Mouse (Mus musculus) MEL (cell line): Measurements from ENCODE around the gene Cfap157. TPM values are rescaled to one million over a fixed set of nuclear protein-coding genes. Genes with fewer than 3 reads are reported as not detected.
A peak's percentile ranks its signal among the peaks of the same experiment; 100 is the strongest.

Experiments used
- DNase-seq: peaks from one replicate; pipeline ENCODE4 v3.0.0; 2011; ENCODE audit warnings: low read depth, low spot score
- H3K27ac ChIP-seq: 2 replicates; pipeline ENCODE4 v1.5.1; 2012; ENCODE audit warnings: low read depth, mild to moderate bottlenecking, control low read depth, low read length, moderate library complexity; ENCODE audit not compliant: control insufficient read depth
- H3K27me3 ChIP-seq, 2 experiments: fragments of 150-350 bp in 1 of 2; sonication (generic) in 1 of 2; 2 replicates each; pipeline ENCODE4 v1.6.1; 2012; ENCODE audit warnings: low read length in 2 of 2, mild to moderate bottlenecking in 2 of 2, improper control_type of control experiment in 1 of 2, moderate library complexity in 1 of 2; ENCODE audit not compliant: insufficient read depth in 2 of 2, control insufficient read depth in 1 of 2
- H3K36me3 ChIP-seq, 2 experiments: 2 replicates each; pipeline ENCODE4 v1.6.1; 2012 to 2014; ENCODE audit warnings: low read length in 2 of 2, improper control_type of control experiment in 1 of 2, inconsistent platforms in 1 of 2, mild to moderate bottlenecking in 1 of 2; ENCODE audit not compliant: insufficient read depth in 2 of 2, control insufficient read depth in 1 of 2
- H3K4me1 ChIP-seq, 2 experiments: fragments of 150-350 bp in 1 of 2; sonication (generic) in 1 of 2; 2 replicates each; pipeline ENCODE4 v1.6.1; 2012; ENCODE audit warnings: low read length in 2 of 2, improper control_type of control experiment in 1 of 2, mild to moderate bottlenecking in 1 of 2; ENCODE audit not compliant: insufficient read depth in 2 of 2, control insufficient read depth in 1 of 2
- H3K4me3 ChIP-seq, 2 experiments: fragments of 150-350 bp in 1 of 2; sonication (generic) in 1 of 2; 2 replicates each; pipeline ENCODE4 v1.5.1; 2012; ENCODE audit warnings: low read depth in 2 of 2, low read length in 2 of 2, mild to moderate bottlenecking in 2 of 2, moderate library complexity in 2 of 2, control low read depth in 1 of 2, improper control_type of control experiment in 1 of 2; ENCODE audit not compliant: control insufficient read depth in 1 of 2, insufficient read depth in 1 of 2
- H3K79me2 ChIP-seq: 2 replicates; pipeline ENCODE4 v1.6.1; 2012; ENCODE audit warnings: mild to moderate bottlenecking, low read length, moderate library complexity; ENCODE audit not compliant: control insufficient read depth, poor library complexity, insufficient read depth
- H3K9ac ChIP-seq: 2 replicates; pipeline ENCODE4 v1.6.1; 2012; ENCODE audit warnings: low read depth, mild to moderate bottlenecking, control low read depth, low read length, moderate library complexity; ENCODE audit not compliant: control insufficient read depth, poor library complexity, severe bottlenecking
- H3K9me3 ChIP-seq: fragments of 150-350 bp; sonication (generic); replicated peaks from 2 replicates; pipeline ENCODE4 v1.6.1; 2012; ENCODE audit warnings: mild to moderate bottlenecking, low read length, improper control_type of control experiment, moderate library complexity; ENCODE audit not compliant: insufficient read depth
- CHD2 ChIP-seq: IDR thresholded peaks from 2 replicates; pipeline ENCODE4 v1.6.1; 2011; ENCODE audit warnings: low read length, improper control_type of control experiment
- CTCF ChIP-seq, 3 experiments: IDR thresholded peaks in 2 of 3; conservative IDR thresholded peaks in 1 of 3; 2 replicates each; pipeline ENCODE4 v1.5.1; 2011 to 2012; ENCODE audit warnings: low read length in 3 of 3, low read depth in 2 of 3, mild to moderate bottlenecking in 2 of 3, improper control_type of control experiment in 1 of 3, inconsistent platforms in 1 of 3, mixed read lengths in 1 of 3, moderate library complexity in 1 of 3; ENCODE audit not compliant: control insufficient read depth in 1 of 3, insufficient read depth in 1 of 3, poor library complexity in 1 of 3, severe bottlenecking in 1 of 3
- E2F4 ChIP-seq: IDR thresholded peaks from 2 replicates; pipeline ENCODE4 v1.6.1; 2011; ENCODE audit warnings: low read depth, low read length, improper control_type of control experiment, borderline replicate concordance
- ELF1 ChIP-seq: IDR thresholded peaks from 2 replicates; pipeline ENCODE4 v1.6.1; 2014; ENCODE audit warnings: low read depth, mild to moderate bottlenecking, inconsistent platforms, low read length, improper control_type of control experiment, moderate library complexity
- EP300 ChIP-seq, 2 experiments: IDR thresholded peaks; 2 replicates each; pipeline ENCODE4 v1.6.1; 2011; ENCODE audit warnings: improper control_type of control experiment in 2 of 2, low read length in 2 of 2, low read depth in 1 of 2, mild to moderate bottlenecking in 1 of 2
- ETS1 ChIP-seq: IDR thresholded peaks from 2 replicates; pipeline ENCODE4 v1.6.1; 2012; ENCODE audit warnings: low read depth, mild to moderate bottlenecking, inconsistent platforms, low read length, improper control_type of control experiment, moderate library complexity
- GATA1 ChIP-seq: IDR thresholded peaks from 2 replicates; pipeline ENCODE4 v1.6.1; 2011; ENCODE audit warnings: low read depth, low read length, improper control_type of control experiment
- JUND ChIP-seq: IDR thresholded peaks from 2 replicates; pipeline ENCODE4 v1.6.1; 2011; ENCODE audit warnings: low read depth, mild to moderate bottlenecking, improper control_type of control experiment, low read length
- KAT2A ChIP-seq: conservative IDR thresholded peaks from 2 replicates; pipeline ENCODE4 v1.6.1; 2012; ENCODE audit warnings: low read depth, low read length, improper control_type of control experiment, inconsistent platforms
- MAFK ChIP-seq: IDR thresholded peaks from 2 replicates; pipeline ENCODE4 v1.6.1; 2011; ENCODE audit warnings: low read depth, mild to moderate bottlenecking, low read length, improper control_type of control experiment, borderline replicate concordance
- MAX ChIP-seq: IDR thresholded peaks from 2 replicates; pipeline ENCODE4 v1.6.1; 2011; ENCODE audit warnings: low read length, improper control_type of control experiment
- MAZ ChIP-seq: IDR thresholded peaks from 2 replicates; pipeline ENCODE4 v1.6.1; 2012; ENCODE audit warnings: low read depth, mild to moderate bottlenecking, inconsistent platforms, low read length, improper control_type of control experiment
- MYB ChIP-seq: IDR thresholded peaks from 2 replicates; pipeline ENCODE4 v1.6.1; 2011; ENCODE audit warnings: mild to moderate bottlenecking, low read depth, low read length, improper control_type of control experiment
- MYC ChIP-seq: IDR thresholded peaks from 2 replicates; pipeline ENCODE4 v1.6.1; 2011; ENCODE audit warnings: low read depth, mild to moderate bottlenecking, low read length, improper control_type of control experiment, moderate library complexity
- NELFE ChIP-seq: IDR thresholded peaks from 2 replicates; pipeline ENCODE4 v1.6.1; 2011; ENCODE audit warnings: low read depth, low read length, improper control_type of control experiment
- NRF1 ChIP-seq: IDR thresholded peaks from 2 replicates; pipeline ENCODE4 v1.6.1; 2014; ENCODE audit warnings: low read depth, mild to moderate bottlenecking, inconsistent platforms, low read length, improper control_type of control experiment, moderate library complexity; ENCODE audit not compliant: poor library complexity, insufficient read depth, severe bottlenecking
- POLR2A ChIP-seq, 2 experiments: IDR thresholded peaks; 2 replicates each; pipeline ENCODE4 v1.6.1; 2011 to 2012; ENCODE audit warnings: low read length in 2 of 2, mild to moderate bottlenecking in 2 of 2, control low read depth in 1 of 2, improper control_type of control experiment in 1 of 2, low read depth in 1 of 2, moderate library complexity in 1 of 2; ENCODE audit not compliant: control insufficient read depth in 1 of 2, insufficient read depth in 1 of 2, poor library complexity in 1 of 2
- POLR2AphosphoS2 ChIP-seq: IDR thresholded peaks from 2 replicates; pipeline ENCODE4 v1.6.1; 2011; ENCODE audit warnings: low read length, improper control_type of control experiment
- POLR2AphosphoS5 ChIP-seq: IDR thresholded peaks from 2 replicates; pipeline ENCODE4 v1.6.1; 2012; ENCODE audit warnings: low read depth, borderline replicate concordance, mild to moderate bottlenecking, inconsistent platforms, low read length, moderate library complexity, mixed read lengths
- RAD21 ChIP-seq: IDR thresholded peaks from 2 replicates; pipeline ENCODE4 v1.6.1; 2011; ENCODE audit warnings: mild to moderate bottlenecking, low read depth, low read length, improper control_type of control experiment
- RCOR1 ChIP-seq: IDR thresholded peaks from 2 replicates; pipeline ENCODE4 v1.6.1; 2012; ENCODE audit warnings: low read depth, mild to moderate bottlenecking, inconsistent platforms, low read length, improper control_type of control experiment
- SMC3 ChIP-seq: IDR thresholded peaks from 2 replicates; pipeline ENCODE4 v1.6.1; 2011; ENCODE audit warnings: low read depth, low read length, improper control_type of control experiment
- TBP ChIP-seq: IDR thresholded peaks from 2 replicates; pipeline ENCODE4 v1.8.0; 2011; ENCODE audit warnings: low read depth, low read length, improper control_type of control experiment
- TCF12 ChIP-seq: IDR thresholded peaks from 2 replicates; pipeline ENCODE4 v1.6.1; 2014; ENCODE audit warnings: low read depth, mild to moderate bottlenecking, inconsistent platforms, low read length, improper control_type of control experiment, moderate library complexity
- UBTF ChIP-seq: IDR thresholded peaks from 2 replicates; pipeline ENCODE4 v1.6.1; 2012; ENCODE audit warnings: low read depth, mild to moderate bottlenecking, inconsistent platforms, low read length, improper control_type of control experiment, moderate library complexity, borderline replicate concordance; ENCODE audit not compliant: insufficient read depth
- USF2 ChIP-seq, 2 experiments: IDR thresholded peaks; 2 replicates each; pipeline ENCODE4 v1.6.1; 2011 to 2012; ENCODE audit warnings: improper control_type of control experiment in 2 of 2, low read length in 2 of 2, borderline replicate concordance in 1 of 2, inconsistent platforms in 1 of 2, low read depth in 1 of 2, mild to moderate bottlenecking in 1 of 2; ENCODE audit not compliant: insufficient read depth in 1 of 2
- ZC3H11A ChIP-seq: IDR thresholded peaks from 2 replicates; pipeline ENCODE4 v1.6.1; 2012; ENCODE audit warnings: low read depth, mild to moderate bottlenecking, inconsistent platforms, low read length, improper control_type of control experiment
- polyA plus RNA-seq, 2 experiments: library from polyadenylated mRNA; stranded (reverse) in 1 of 2; unstranded in 1 of 2; fragments of >175 nt in 1 of 2; fragments of >200 nt in 1 of 2; gene quantifications; 2 replicates each; pipeline versions ENCODE4 v1.2.1 to v1.2.4; 2012; ENCODE audit warnings: low replicate concordance in 2 of 2, low read depth in 1 of 2; ENCODE audit not compliant: insufficient read length in 2 of 2, insufficient read depth in 1 of 2, missing spikeins in 1 of 2
- total RNA-seq: library from RNA; depleted of rRNA; stranded (reverse); fragments of 300-350 nt; gene quantifications from 2 replicates; pipeline ENCODE4 v1.2.3, GENCODE M21; 2012

Cfap157 gene
- total and polyA plus RNA-seq, 3 experiments: 0.12 to 2.3 TPM; not detected in 1

GRCm38 (mm10) chr2:32821041-32821802 lies 37.0 kb upstream of the Cfap157 start:
- Histone ChIP-seq H3K79me2 (no peaks in the 10 kb centered on the region), H3K4me3 (no peak overlapping the region)

GRCm38 (mm10) chr2:32818208-32818607 lies 34.0 kb upstream of the Cfap157 start:
- no peaks in the 10 kb centered on the region for H3K4me1 ChIP-seq
- no peaks in the 10 kb centered on the region for H3K79me2 ChIP-seq
- H3K4me3 ChIP-seq: no peak overlapping the region
- TF ChIP-seq POLR2A (IDR thresholded peaks at IDR 0.05; ENCODE audit: control insufficient read depth in 1 of 2, insufficient read depth in 1 of 2, low read depth in 1 of 2, low read length in 2 of 2, poor library complexity in 1 of 2) (no peak), TCF12 (no peak), ELF1 (no peak), RAD21 (no peak)
- TF ChIP-seq, all 39 proteins: peak for 0
- no peak for DNase-seq
- Histone ChIP-seq H3K9me3 (no peaks in the 10 kb centered on the region), H3K27ac (no peak overlapping the region), H3K36me3 (peaks cover 0 to 2% of the 10 kb centered on the region in 2 experiments; a peak in 1 of 4 replicates), H3K9ac (no peak overlapping the region), H3K27me3 (no peaks in the 10 kb centered on the region)

More at GRCm38 (mm10) chr2:32821041-32821802, 37.0 kb upstream of the Cfap157 start:
- H3K9ac ChIP-seq: no peak overlapping the region
- peak; percentile 67 for DNase-seq
- H3K36me3 ChIP-seq: no peaks in the 10 kb centered on the region; a peak in 1 of 4 replicates
- H3K4me1 ChIP-seq: no peaks in the 10 kb centered on the region
- no peaks in the 10 kb centered on the region for H3K9me3 ChIP-seq
- no peak overlapping the region for H3K27ac ChIP-seq
- no peaks in the 10 kb centered on the region for H3K27me3 ChIP-seq
- TF ChIP-seq EP300 (IDR thresholded peaks at IDR 0.05; ENCODE audit: low read depth in 1 of 2, low read length in 2 of 2): no peak
- no peak for TF ChIP-seq MYB
- TF ChIP-seq MAFK: no peak
- TF ChIP-seq USF2 (IDR thresholded peaks at IDR 0.05; ENCODE audit: borderline replicate concordance in 1 of 2, insufficient read depth in 1 of 2, low read depth in 1 of 2, low read length in 2 of 2): no peak
- no peak for TF ChIP-seq NELFE
- no peak for TF ChIP-seq CHD2
- TF ChIP-seq CTCF (IDR thresholded peaks at IDR 0.05 in 2 of 3, conservative IDR thresholded peaks at IDR 0.05 in 1 of 3; ENCODE audit: control insufficient read depth in 1 of 3, insufficient read depth in 1 of 3, low read depth in 2 of 3, low read length in 3 of 3, poor library complexity in 1 of 3, severe bottlenecking in 1 of 3): peak; percentile 70 to 79 (median 71)
- TF ChIP-seq TCF12: no peak
- TF ChIP-seq MYC: no peak
- no peak for TF ChIP-seq ELF1
- no peak for TF ChIP-seq E2F4
- TF ChIP-seq ETS1: no peak
- TF ChIP-seq MAZ: no peak
- no peak for TF ChIP-seq JUND
- no peak for TF ChIP-seq RCOR1
- TF ChIP-seq UBTF: no peak
- no peak for TF ChIP-seq POLR2AphosphoS5
- TF ChIP-seq RAD21: peak; percentile 61
- TF ChIP-seq ZC3H11A: peak; percentile 36
- no peak for TF ChIP-seq KAT2A
- TF ChIP-seq POLR2A (IDR thresholded peaks at IDR 0.05; ENCODE audit: control insufficient read depth in 1 of 2, insufficient read depth in 1 of 2, low read depth in 1 of 2, low read length in 2 of 2, poor library complexity in 1 of 2): no peak
- no peak for TF ChIP-seq POLR2AphosphoS2
- TF ChIP-seq TBP: no peak
- TF ChIP-seq NRF1: no peak
- no peak for TF ChIP-seq GATA1
- TF ChIP-seq MAX: no peak
- TF ChIP-seq SMC3: peak; percentile 82
